Mouse (Mus musculus) megakaryocyte-erythroid progenitor cell, adult 5 weeks (primary cell): Measurements from ENCODE around the gene Metap1. TPM values are rescaled to one million over a fixed set of nuclear protein-coding genes. Genes with fewer than 3 reads are reported as not detected.

Source experiments
- polyA plus RNA-seq: library from polyadenylated mRNA; stranded (reverse); fragments of >175 nt; gene quantifications from 2 replicates; pipeline ENCODE4 v1.2.3, GENCODE M21; 2012

Metap1 gene
- 17.7 and 18.4 TPM in 2 replicates for polyA plus RNA-seq

DNA sequence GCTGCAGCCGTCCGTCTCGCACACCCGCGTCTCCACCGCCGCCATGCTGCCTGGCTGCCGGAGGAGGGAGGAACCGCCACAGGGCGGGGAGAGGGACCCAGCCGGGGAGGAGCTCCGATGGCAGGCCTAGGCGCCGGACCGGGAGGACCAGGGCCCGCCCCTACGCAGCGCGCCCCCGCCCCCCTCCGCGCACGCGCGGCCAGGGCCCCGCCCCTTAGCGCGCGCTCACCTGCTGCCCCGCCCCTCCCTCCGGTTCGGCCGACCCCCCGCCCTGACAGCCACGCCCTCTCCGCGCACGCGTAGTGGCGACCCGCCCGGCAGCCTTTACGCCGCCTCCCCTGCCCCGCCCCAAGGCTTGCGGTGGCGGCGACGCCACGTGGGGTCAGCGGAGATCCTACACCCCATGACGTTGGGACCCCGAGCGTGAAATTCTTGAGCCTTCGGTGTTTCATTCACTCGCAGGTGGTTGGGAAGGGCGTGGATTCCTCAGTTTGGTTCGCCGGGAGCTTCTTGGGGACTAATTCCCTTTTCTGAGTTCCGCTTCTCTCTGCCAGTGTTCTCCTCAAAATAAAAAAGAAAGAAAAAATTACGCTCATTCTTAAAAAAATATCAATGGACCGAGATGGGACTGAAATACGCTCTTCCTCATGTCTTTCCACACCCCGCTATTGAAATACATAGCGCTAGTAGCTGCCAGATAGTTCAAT, at the start of gene Metap1:
Gene Metap1 (minus strand): TSS at position 189 of the 707 bp plus-strand sequence.

DNA sequence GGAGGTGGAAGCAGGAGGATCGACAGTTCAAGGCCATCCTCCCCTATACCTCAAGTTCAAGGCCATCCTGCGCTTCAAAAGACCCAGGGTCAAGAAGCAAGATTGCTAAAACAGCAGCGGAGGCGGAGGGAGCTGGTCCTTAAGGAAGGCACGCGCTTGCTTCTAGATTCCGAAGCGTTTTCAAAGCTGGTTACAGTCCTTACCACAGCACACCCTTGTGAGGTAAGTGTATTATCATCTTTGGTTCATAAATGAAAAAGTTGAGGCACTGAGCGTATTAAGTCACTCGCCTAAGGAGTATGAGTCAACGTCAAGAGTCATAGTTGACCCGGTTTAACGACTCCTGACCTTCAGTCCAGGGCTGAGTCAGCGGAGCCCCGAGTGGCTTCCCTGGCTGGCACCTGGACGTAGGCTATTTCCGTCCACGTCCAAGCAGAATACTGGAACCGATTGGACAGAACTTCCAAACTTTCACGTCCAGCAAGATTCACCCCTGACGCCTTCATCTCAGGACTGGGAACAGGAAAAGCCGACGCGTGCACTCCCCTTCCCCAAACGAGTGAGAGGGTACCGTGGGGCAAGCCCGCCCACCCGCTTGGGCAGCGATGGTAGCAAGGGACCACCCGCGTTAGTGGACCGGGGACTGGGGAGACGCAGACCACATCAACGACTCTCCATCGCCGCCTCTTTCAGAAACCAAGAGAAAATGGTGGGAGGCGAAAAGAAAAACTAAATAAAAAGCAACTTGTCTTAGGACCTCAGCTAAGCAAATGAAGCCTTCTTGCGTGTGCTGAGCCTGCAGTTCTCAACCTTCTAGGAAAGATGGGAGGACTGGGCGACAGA, 37.0 kb upstream of the Metap1 start, which contains the start of gene Eif4e:
Gene Eif4e (plus strand): TSS at position 107 of the 843 bp plus-strand sequence.

GRCm38 (mm10) chr3:138442612-138443464, 46.5 kb downstream of the Metap1 start, which contains the start of gene Adh5:
Gene Adh5 (plus strand): TSS chr3:138443093.

GRCm38 (mm10) chr3:138415121-138415690, 74.1 kb downstream of the Metap1 start, which contains the start of gene Adh4:
Gene Adh4 (plus strand): TSS chr3:138415466.

Other genes starting within 250 kb of the Metap1 start
- gene Adh1, start 228.5 kb downstream of the Metap1 start, polyA plus RNA-seq: 0.14 TPM in 1 of 2 replicates, not detected in the other
- not detected in 2 replicates for gene Adh6a, start 176.2 kb downstream of the Metap1 start, polyA plus RNA-seq
- not detected in 2 replicates for gene Adh6b, start 147.7 kb downstream of the Metap1 start, polyA plus RNA-seq
- gene Adh4, start 74.0 kb downstream of the Metap1 start, polyA plus RNA-seq: not detected in 2 replicates
- gene Adh5, start 46.4 kb downstream of the Metap1 start, polyA plus RNA-seq: 20.0 and 20.1 TPM in 2 replicates
- 12.5 and 22.6 TPM in 2 replicates for gene Eif4e, start 36.7 kb upstream of the Metap1 start, polyA plus RNA-seq